Mouse (Mus musculus): ENCODE measurements around the gene Npc2. TPM values are rescaled to one million over a fixed set of nuclear protein-coding genes. Genes with fewer than 3 reads are reported as not detected.
A peak's percentile ranks its signal among the peaks of the same experiment; 100 is the strongest.

Gene Npc2
- polyA plus RNA-seq, 1 experiment from 2014 or later: 523 TPM

GRCm38 (mm10) chr12:84752131-84752977, 20.6 kb downstream of the Npc2 start:
- no peak overlapping the region for H3K27ac ChIP-seq (ENCODE audit: low read length)
- DNase-seq (ENCODE audit: low spot score) (peak; percentile 44), ATAC-seq (no peak)
- 39% methylated on average over 14 of the region's 14 CpGs for WGBS
- no peaks in the 10 kb centered on the region for H3K27me3 ChIP-seq (replicated peaks; ENCODE audit: insufficient read depth, low read length)
- peaks cover 14% of the 10 kb centered on the region; the same call in 1 of the 2 replicates for H3K36me3 ChIP-seq (ENCODE audit: insufficient read depth, low read length)
- no peaks in the 10 kb centered on the region for H3K9me3 ChIP-seq (ENCODE audit: low read length)
- H3K9ac ChIP-seq (replicated peaks; ENCODE audit: low read depth): no peak overlapping the region
- no peak overlapping the region for H3K4me3 ChIP-seq (ENCODE audit: low read depth, low read length)
- H3K4me1 ChIP-seq (ENCODE audit: insufficient read depth, low read depth, low read length): no peaks in the 10 kb centered on the region
- TF ChIP-seq EP300 (IDR thresholded peaks at IDR 0.05): no peak
- TF ChIP-seq CTCF (IDR thresholded peaks at IDR 0.05): no peak
- no peak overlapping the region for H3K4me2 ChIP-seq (replicated peaks; ENCODE audit: low read depth, low read length)

- ATAC-seq (no peak), DNase-seq (ENCODE audit: low spot score) (no peak)
- TF ChIP-seq CTCF (IDR thresholded peaks at IDR 0.05) (no peak), EP300 (IDR thresholded peaks at IDR 0.05) (no peak)
- Histone ChIP-seq H3K4me2 (replicated peaks; ENCODE audit: low read depth, low read length) (no peak overlapping the region), H3K9me3 (ENCODE audit: low read length) (no peaks in the 10 kb centered on the region), H3K27ac (ENCODE audit: low read length) (no peak overlapping the region), H3K4me3 (ENCODE audit: low read depth, low read length) (no peak overlapping the region), H3K27me3 (replicated peaks; ENCODE audit: insufficient read depth, low read length) (no peaks in the 10 kb centered on the region), H3K36me3 (ENCODE audit: insufficient read depth, low read length) (0 out of 2 replicates have a peak, but pooled peaks cover 2% of the 10 kb centered on the region), H3K9ac (replicated peaks; ENCODE audit: low read depth) (no peak overlapping the region), H3K4me1 (ENCODE audit: insufficient read depth, low read depth, low read length) (no peaks in the 10 kb centered on the region)
- WGBS: 48% methylated on average over 14 of the region's 14 CpGs
These were observed 22.3 kb downstream of the Npc2 start for GRCm38 (mm10) chr12:84750661-84751060.

- H3K4me2 ChIP-seq (replicated peaks; ENCODE audit: low read depth, low read length): no peak overlapping the region
- no peaks in the 10 kb centered on the region for H3K4me1 ChIP-seq (ENCODE audit: insufficient read depth, low read depth, low read length)
- no peak overlapping the region for H3K4me3 ChIP-seq (ENCODE audit: low read depth, low read length)
- no peak for TF ChIP-seq CTCF (IDR thresholded peaks at IDR 0.05)
- no peaks in the 10 kb centered on the region for H3K9me3 ChIP-seq (ENCODE audit: low read length)
- H3K27ac ChIP-seq (ENCODE audit: low read length): no peak overlapping the region
- 56% methylated on average over 3 of the region's 3 CpGs for WGBS
- no peak for ATAC-seq
- H3K27me3 ChIP-seq (replicated peaks; ENCODE audit: insufficient read depth, low read length): no peaks in the 10 kb centered on the region
- DNase-seq (ENCODE audit: low spot score): peak; percentile 54
- no peak overlapping the region for H3K9ac ChIP-seq (replicated peaks; ENCODE audit: low read depth)
- no peaks in the 10 kb centered on the region for H3K36me3 ChIP-seq (ENCODE audit: insufficient read depth, low read length)
These were observed 24.8 kb downstream of the Npc2 start for GRCm38 (mm10) chr12:84748134-84748533.

- no peak overlapping the region for H3K9ac ChIP-seq (replicated peaks; ENCODE audit: low read depth)
- no peak overlapping the region for H3K27ac ChIP-seq (ENCODE audit: low read length)
- H3K4me2 ChIP-seq (replicated peaks; ENCODE audit: low read depth, low read length): no peak overlapping the region
- H3K4me1 ChIP-seq (ENCODE audit: insufficient read depth, low read depth, low read length): no peaks in the 10 kb centered on the region
- DNase-seq (ENCODE audit: low spot score): peak; percentile 63
- no peaks in the 10 kb centered on the region for H3K9me3 ChIP-seq (ENCODE audit: low read length)
- no peak for TF ChIP-seq CTCF (IDR thresholded peaks at IDR 0.05)
- TF ChIP-seq EP300 (IDR thresholded peaks at IDR 0.05): no peak
- H3K27me3 ChIP-seq (replicated peaks; ENCODE audit: insufficient read depth, low read length): no peaks in the 10 kb centered on the region
- 46% methylated on average over 4 of the region's 4 CpGs for WGBS
- H3K4me3 ChIP-seq (ENCODE audit: low read depth, low read length): no peak overlapping the region
- ATAC-seq: peak; percentile 57
- no peaks in the 10 kb centered on the region for H3K36me3 ChIP-seq (ENCODE audit: insufficient read depth, low read length)
These were observed 27.3 kb downstream of the Npc2 start for GRCm38 (mm10) chr12:84745700-84746099.

GRCm38 (mm10) chr12:84743496-84743895, 29.5 kb downstream of the Npc2 start:
- H3K4me3 ChIP-seq (ENCODE audit: low read depth, low read length): no peak overlapping the region
- TF ChIP-seq EP300 (IDR thresholded peaks at IDR 0.05) (no peak), CTCF (IDR thresholded peaks at IDR 0.05) (no peak)
- H3K4me1 ChIP-seq (ENCODE audit: insufficient read depth, low read depth, low read length): no peaks in the 10 kb centered on the region
- ATAC-seq: no peak
- H3K9ac ChIP-seq (replicated peaks; ENCODE audit: low read depth): no peak overlapping the region
- H3K4me2 ChIP-seq (replicated peaks; ENCODE audit: low read depth, low read length): no peak overlapping the region
- DNase-seq (ENCODE audit: low spot score): no peak
- no peaks in the 10 kb centered on the region for H3K27me3 ChIP-seq (replicated peaks; ENCODE audit: insufficient read depth, low read length)
- H3K9me3 ChIP-seq (ENCODE audit: low read length): no peaks in the 10 kb centered on the region
- H3K36me3 ChIP-seq (ENCODE audit: insufficient read depth, low read length): no peaks in the 10 kb centered on the region
- 79% methylated on average over 10 of the region's 10 CpGs for WGBS
- H3K27ac ChIP-seq (ENCODE audit: low read length): no peak overlapping the region

- ATAC-seq (no peak), DNase-seq (ENCODE audit: low spot score) (no peak)
- H3K9ac ChIP-seq (replicated peaks; ENCODE audit: low read depth): no peak overlapping the region
- no peaks in the 10 kb centered on the region for H3K36me3 ChIP-seq (ENCODE audit: insufficient read depth, low read length)
- TF ChIP-seq EP300 (IDR thresholded peaks at IDR 0.05) (no peak), CTCF (IDR thresholded peaks at IDR 0.05) (no peak)
- WGBS: 67% methylated on average over 13 of the region's 13 CpGs
- no peak overlapping the region for H3K27ac ChIP-seq (ENCODE audit: low read length)
- no peak overlapping the region for H3K4me3 ChIP-seq (ENCODE audit: low read depth, low read length)
- no peak overlapping the region for H3K4me2 ChIP-seq (replicated peaks; ENCODE audit: low read depth, low read length)
- H3K4me1 ChIP-seq (ENCODE audit: insufficient read depth, low read depth, low read length): no peaks in the 10 kb centered on the region
- H3K27me3 ChIP-seq (replicated peaks; ENCODE audit: insufficient read depth, low read length): no peaks in the 10 kb centered on the region
- no peaks in the 10 kb centered on the region for H3K9me3 ChIP-seq (ENCODE audit: low read length)
These were observed 39.6 kb downstream of the Npc2 start for GRCm38 (mm10) chr12:84733366-84733765.

All from lung, postnatal 0 days (tissue).